27 mouse cellular contexts compared by ENCODE assay signal in genomic region chr9:10071271-10071670, GRCm38 (mm10).
"Had no signal": no experiment of that assay in that cellular context is flagged by ENCODE, and none has a peak within 500 bp of the region (broad histone marks: within the 10 kb centered on the region; RNA-seq: fewer than 3 reads in every experiment).

No protein-coding gene starts in this region.

- ATAC-seq: hindbrain, embryonic 16.5 days; inflammation-experienced regulatory T-cells, adult 6 months; intestine, embryonic 15.5 days; intestine, postnatal 0 days had no signal

- H3K9me3 ChIP-seq: heart, embryonic 10.5 days; heart, embryonic 12.5 days; hindbrain, embryonic 10.5 days; hindbrain, embryonic 12.5 days; intestine, embryonic 15.5 days; limb, embryonic 10.5 days; limb, embryonic 12.5 days; liver, embryonic 13.5 days had no signal

- H3K4me2 ChIP-seq: heart, embryonic 12.5 days; hindbrain, embryonic 12.5 days; hindbrain, embryonic 14.5 days; intestine, embryonic 15.5 days; limb, embryonic 12.5 days; liver, embryonic 11.5 days; liver, embryonic 13.5 days had no signal

- H3K4me3 ChIP-seq: gastrocnemius, adult 2 months; heart, embryonic 10.5 days; heart, embryonic 12.5 days; hindbrain, embryonic 10.5 days; hindbrain, embryonic 12.5 days; intestine, embryonic 15.5 days; layer of hippocampus, adult 2 months; left cerebral cortex, adult 2 months; limb, embryonic 10.5 days; limb, embryonic 12.5 days; liver, embryonic 13.5 days had no signal

- H3K4me1 ChIP-seq: heart, embryonic 10.5 days; heart, embryonic 12.5 days; hindbrain, embryonic 10.5 days; hindbrain, embryonic 12.5 days; intestine, embryonic 15.5 days; limb, embryonic 10.5 days; limb, embryonic 12.5 days; liver, embryonic 13.5 days had no signal

- H3K27ac ChIP-seq: gastrocnemius, adult 2 months; heart, embryonic 10.5 days; hindbrain, embryonic 10.5 days; hindbrain, embryonic 12.5 days; hindbrain, embryonic 14.5 days; intestine, embryonic 15.5 days; layer of hippocampus, adult 2 months; left cerebral cortex, adult 2 months; limb, embryonic 10.5 days; limb, embryonic 12.5 days; liver, embryonic 13.5 days had no signal

- H3K9ac ChIP-seq: heart, embryonic 12.5 days; hindbrain, embryonic 12.5 days; hindbrain, embryonic 14.5 days; intestine, embryonic 15.5 days; limb, embryonic 12.5 days; liver, embryonic 13.5 days had no signal

- DNase-seq: gastrocnemius, adult 2 months; gastrocnemius, postnatal 10 days; gastrocnemius, postnatal 25 days; heart, adult 18-20 months; heart, postnatal 10 days; heart, postnatal 4 days; kidney, adult 18-20 months; kidney, adult 8-10 months; kidney, postnatal 10 days; kidney, postnatal 25 days; kidney, postnatal 4 days; liver; liver, embryonic 13.5 days had no signal

- H3K36me3 ChIP-seq: heart, embryonic 10.5 days; heart, embryonic 12.5 days; hindbrain, embryonic 10.5 days; hindbrain, embryonic 12.5 days; intestine, embryonic 15.5 days; limb, embryonic 10.5 days; limb, embryonic 12.5 days; liver, embryonic 13.5 days had no signal

- H3K27me3 ChIP-seq: heart, embryonic 12.5 days; hindbrain, embryonic 12.5 days; intestine, embryonic 15.5 days; limb, embryonic 12.5 days; liver, embryonic 13.5 days had no signal
